Mouse (Mus musculus) kidney, embryonic 16.5 days (tissue): ENCODE results near the gene Tmem109. TPM values are rescaled to one million over a fixed set of nuclear protein-coding genes. Genes with fewer than 3 reads are reported as not detected.

Experiments
- ATAC-seq: fragments of 200-750 bp; cut with Nextera tagmentation; 2 replicates; pipeline ENCODE4 v1.8.0; 2017; ENCODE audit warnings: moderate TSS enrichment; ENCODE audit not compliant: low FRiP score, low TSS enrichment
- H3K27ac ChIP-seq: fragments of 300-500 bp; sonication (generic); 2 replicates; pipeline ENCODE4 v1.5.1; 2014; ENCODE audit warnings: low read length
- H3K27me3 ChIP-seq: fragments of 300-500 bp; sonication (generic); 2 replicates; pipeline ENCODE4 v1.6.1; 2014; ENCODE audit warnings: low read length, control low read depth, mixed read lengths; ENCODE audit not compliant: insufficient read depth
- H3K36me3 ChIP-seq: fragments of 300-500 bp; sonication (generic); 2 replicates; pipeline ENCODE4 v1.6.1; 2014; ENCODE audit warnings: low read length, control low read depth, mixed read lengths; ENCODE audit not compliant: insufficient read depth
- H3K4me1 ChIP-seq: fragments of 300-500 bp; sonication (generic); 2 replicates; pipeline ENCODE4 v1.6.1; 2014; ENCODE audit warnings: low read length, control low read depth, mixed read lengths; ENCODE audit not compliant: insufficient read depth
- H3K4me2 ChIP-seq: fragments of 300-500 bp; sonication (generic); replicated peaks from 2 replicates; pipeline ENCODE4 v1.6.1; 2014; ENCODE audit warnings: low read depth, low read length
- H3K4me3 ChIP-seq: fragments of 300-500 bp; sonication (generic); 2 replicates; pipeline ENCODE4 v1.5.1; 2014; ENCODE audit warnings: mild to moderate bottlenecking, low read length
- H3K9ac ChIP-seq: fragments of 300-500 bp; sonication (generic); replicated peaks from 2 replicates; pipeline ENCODE4 v1.6.1; 2014; ENCODE audit warnings: low read length
- H3K9me3 ChIP-seq: fragments of 300-500 bp; sonication (generic); 2 replicates; pipeline ENCODE4 v1.6.1; 2016; ENCODE audit warnings: low read length, control low read depth
- WGBS: fragments of 180-500 bp; shearing (Covaris S2); extraction: QIAGEN DNeasy Blood & Tissue Kit; methylation state at CpG from one replicate; pipeline ENCODE4 v1.1.7; 2014; 5-methylcytosine and 5-hydroxymethylcytosine counted together
- polyA plus RNA-seq: library from polyadenylated mRNA; unstranded; fragments of >200 nt; fragmentation: Nextera tagmentation; extraction: Ambion mirVana; gene quantifications from 2 replicates; pipeline ENCODE4 v1.2.1, GENCODE M21; 2015

The Tmem109 gene
- polyA plus RNA-seq, result 115 and 118 TPM in 2 replicates

DNA sequence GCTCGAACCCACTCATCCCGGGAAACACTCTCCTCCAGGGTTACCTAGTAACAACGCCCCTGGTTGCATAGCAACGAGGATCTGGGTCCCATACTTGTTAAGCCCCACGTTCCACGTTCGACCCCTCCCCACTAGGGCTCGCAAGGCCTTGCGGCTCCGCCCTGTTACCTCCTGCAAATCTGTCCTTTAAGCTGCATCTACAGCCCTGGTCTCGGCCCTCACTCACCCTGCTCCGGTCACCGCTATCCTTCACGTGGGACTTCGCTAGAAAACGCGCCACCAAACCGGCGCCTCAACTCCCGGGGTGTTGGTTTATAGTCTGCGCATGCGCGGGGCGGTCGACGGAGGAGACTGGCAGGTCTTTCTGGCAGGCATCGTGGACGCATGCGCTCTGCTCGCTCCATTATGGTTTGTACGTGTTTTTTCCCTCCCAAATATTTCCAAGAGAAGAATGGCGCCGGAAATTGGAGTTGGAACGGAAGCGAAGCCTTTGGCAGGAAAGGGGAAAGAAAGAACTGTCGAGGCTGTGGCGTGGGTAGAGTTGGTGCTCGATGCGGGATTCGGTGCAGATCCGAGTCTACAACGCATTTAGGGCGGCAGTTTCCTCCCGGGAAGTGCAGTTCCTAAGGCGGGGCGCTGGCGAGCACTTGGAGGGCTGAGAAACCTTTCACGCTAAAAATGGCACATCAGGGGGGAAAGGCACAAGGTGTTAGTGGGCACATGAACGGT, at the start of gene Tmem109:
Gene Tmem109 (minus strand): TSS at position 576 of the 729 bp plus-strand sequence.
- peak; percentile 89 for ATAC-seq
- under 1% methylated on average over 49 of the region's 49 CpGs for WGBS
- 0 out of 2 replicates have a peak, but pooled peaks cover 4% of the 10 kb centered on the region for H3K9me3 ChIP-seq

DNA sequence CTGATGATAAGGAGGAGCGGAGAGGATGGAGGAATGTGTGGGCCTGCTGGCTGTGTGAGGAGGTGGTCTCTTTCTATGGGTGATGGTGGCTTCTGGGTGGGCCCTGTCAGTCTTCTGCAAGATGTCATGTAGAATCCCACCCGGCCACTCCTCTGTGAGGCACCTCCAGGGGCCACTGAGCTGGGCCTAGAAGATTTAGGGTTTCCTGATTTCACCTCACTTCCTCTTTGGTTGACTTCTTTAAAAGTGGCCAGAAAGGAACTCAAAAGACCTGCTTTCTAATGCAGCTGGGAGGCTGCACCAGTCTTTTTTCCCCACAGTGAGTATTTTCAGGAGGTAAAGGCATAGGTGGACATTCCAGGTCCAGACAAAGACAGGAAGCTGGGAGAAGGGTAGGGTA, 48.8 kb upstream of the Tmem109 start:
- no peak overlapping the region for H3K9ac ChIP-seq
- H3K27ac ChIP-seq, result no peak overlapping the region
- no peak overlapping the region for H3K4me3 ChIP-seq
- no peaks in the 10 kb centered on the region for H3K9me3 ChIP-seq
- no peak for ATAC-seq
- peaks cover 15% of the 10 kb centered on the region for H3K4me1 ChIP-seq
- no peak overlapping the region for H3K4me2 ChIP-seq
- H3K27me3 ChIP-seq, result no peaks in the 10 kb centered on the region
- no peaks in the 10 kb centered on the region for H3K36me3 ChIP-seq
- 73% methylated on average over 2 of the region's 2 CpGs for WGBS

More for the DNA sequence above, at the start of gene Tmem109:
- no peaks in the 10 kb centered on the region for H3K27me3 ChIP-seq
- H3K4me3 ChIP-seq, result peak within 1 kb of the TSS; percentile 71
- peak within 1 kb of the TSS; percentile 94 for H3K4me2 ChIP-seq
- peak within 1 kb of the TSS; percentile 69 for H3K9ac ChIP-seq
- peaks cover 28% of the 10 kb centered on the region for H3K4me1 ChIP-seq
- peak within 1 kb of the TSS; percentile 83 for H3K27ac ChIP-seq
- H3K36me3 ChIP-seq, result no peaks in the 10 kb centered on the region

DNA sequence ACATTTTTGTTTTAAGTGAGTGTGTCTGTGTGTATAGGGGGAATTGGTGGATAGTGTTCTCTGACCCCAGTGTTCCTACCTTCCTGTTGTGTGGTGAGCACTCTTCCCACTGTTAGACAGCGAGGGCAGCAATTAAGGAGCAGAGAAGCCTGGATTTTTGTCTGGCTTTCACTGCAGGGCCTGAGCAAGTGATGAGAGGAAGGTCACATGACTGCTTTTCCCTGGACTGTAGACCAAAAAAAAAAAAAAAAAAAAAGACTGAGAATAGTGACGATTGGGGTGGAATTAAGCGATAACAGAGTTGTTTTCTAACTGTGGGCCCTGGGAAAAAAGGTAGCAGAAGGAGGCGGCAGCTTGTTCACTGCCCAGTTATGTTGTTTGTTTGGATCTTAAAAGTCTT, 44.9 kb upstream of the Tmem109 start:
- H3K4me3 ChIP-seq, result no peak overlapping the region
- peaks cover 19% of the 10 kb centered on the region for H3K4me1 ChIP-seq
- WGBS, result 34% methylated on average over 4 of the region's 4 CpGs
- no peak overlapping the region; the same call in 1 of the 2 replicates for H3K9ac ChIP-seq
- no peaks in the 10 kb centered on the region for H3K36me3 ChIP-seq
- no peaks in the 10 kb centered on the region for H3K27me3 ChIP-seq
- ATAC-seq, result peak; percentile 28; the same call in 1 of the 2 replicates
- peak overlapping the region; percentile 84 for H3K27ac ChIP-seq
- H3K4me2 ChIP-seq, result peak overlapping the region; percentile 7; the same call in 1 of the 2 replicates
- no peaks in the 10 kb centered on the region for H3K9me3 ChIP-seq

DNA sequence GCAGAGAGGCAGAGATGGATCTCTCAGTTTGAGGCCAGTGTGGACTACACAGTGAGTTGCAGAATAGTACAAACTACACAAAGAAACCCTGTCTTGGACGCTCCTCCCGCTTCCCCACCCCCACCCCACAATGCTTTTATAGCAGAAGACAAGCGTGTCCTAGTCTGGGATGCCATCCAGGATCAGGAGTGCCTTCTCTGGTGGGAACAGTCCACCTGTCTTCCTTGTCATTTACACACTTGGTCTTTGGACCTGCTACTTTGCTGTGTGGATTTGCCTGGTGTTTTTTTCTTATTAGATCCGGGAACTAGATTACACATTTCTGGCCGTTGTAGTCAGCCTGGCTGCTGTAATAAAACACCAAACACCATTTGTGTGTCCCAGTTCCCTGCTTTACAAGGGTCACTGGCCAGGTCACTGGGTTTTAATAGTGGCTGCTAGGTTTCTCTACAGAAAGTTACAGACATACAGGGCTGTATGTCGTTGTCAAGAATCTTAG, 44.4 kb upstream of the Tmem109 start:
- 17% methylated on average over 6 of the region's 6 CpGs for WGBS
- H3K4me2 ChIP-seq, result peak overlapping the region; percentile 7; the same call in 1 of the 2 replicates
- H3K9me3 ChIP-seq, result no peaks in the 10 kb centered on the region
- no peaks in the 10 kb centered on the region for H3K36me3 ChIP-seq
- no peaks in the 10 kb centered on the region for H3K27me3 ChIP-seq
- peak overlapping the region; percentile 84 for H3K27ac ChIP-seq
- peaks cover 19% of the 10 kb centered on the region for H3K4me1 ChIP-seq
- no peak overlapping the region for H3K4me3 ChIP-seq
- H3K9ac ChIP-seq, result no peak overlapping the region; the same call in 1 of the 2 replicates
- peak; percentile 72 for ATAC-seq

DNA sequence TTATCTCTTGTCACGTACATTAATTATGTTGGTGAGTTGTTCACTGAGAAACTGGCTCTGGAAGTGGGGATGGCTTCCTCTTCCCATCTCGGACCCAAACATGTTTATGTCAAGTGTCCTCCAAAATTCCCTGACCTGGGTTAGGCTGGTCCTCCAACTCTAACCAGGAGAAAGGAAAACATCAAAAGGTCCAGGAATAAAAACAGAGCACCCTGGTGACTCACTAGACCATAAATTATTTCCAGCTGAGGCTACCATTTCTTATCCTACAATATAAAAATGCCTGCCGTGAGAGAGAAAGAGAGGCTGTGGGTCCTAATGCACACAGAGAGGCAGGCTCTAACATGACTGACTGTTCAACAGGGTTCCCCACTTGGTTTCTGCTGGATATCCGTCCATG, 42.4 kb upstream of the Tmem109 start:
- no peak overlapping the region for H3K4me2 ChIP-seq
- H3K36me3 ChIP-seq, result no peaks in the 10 kb centered on the region
- H3K4me3 ChIP-seq, result no peak overlapping the region
- H3K4me1 ChIP-seq, result peaks cover 19% of the 10 kb centered on the region
- ATAC-seq, result no peak
- H3K9me3 ChIP-seq, result no peaks in the 10 kb centered on the region
- H3K27ac ChIP-seq, result no peak overlapping the region
- no peak overlapping the region for H3K9ac ChIP-seq
- WGBS, result 23% methylated on average over 4 of the region's 4 CpGs
- H3K27me3 ChIP-seq, result no peaks in the 10 kb centered on the region

DNA sequence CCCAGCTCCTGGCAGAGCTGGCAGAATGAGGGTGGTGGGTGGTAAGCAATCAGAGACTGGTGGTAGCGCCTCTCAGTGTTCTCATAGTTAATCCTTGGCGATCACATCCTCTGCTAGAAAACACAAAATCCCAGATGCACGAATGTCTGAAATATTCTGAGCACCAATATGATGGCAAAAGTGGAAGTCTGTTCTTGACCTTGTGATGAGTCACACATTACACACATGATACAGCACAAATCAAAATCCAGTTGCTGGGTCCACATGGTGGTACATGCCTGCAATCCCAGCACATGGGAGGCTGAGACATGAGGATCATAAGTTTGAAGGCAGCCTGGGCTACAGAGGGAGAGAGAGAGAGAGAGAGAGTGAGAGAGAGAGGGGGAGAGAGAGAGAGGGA, 39.3 kb upstream of the Tmem109 start:
- WGBS, result 85% methylated on average over 3 of the region's 3 CpGs
- Histone ChIP-seq H3K9me3 (no peaks in the 10 kb centered on the region), H3K27ac (no peak overlapping the region), H3K27me3 (no peaks in the 10 kb centered on the region), H3K4me3 (no peak overlapping the region), H3K4me2 (no peak overlapping the region), H3K36me3 (no peaks in the 10 kb centered on the region), H3K9ac (no peak overlapping the region), H3K4me1 (peaks cover 12% of the 10 kb centered on the region)
- ATAC-seq, result no peak

DNA sequence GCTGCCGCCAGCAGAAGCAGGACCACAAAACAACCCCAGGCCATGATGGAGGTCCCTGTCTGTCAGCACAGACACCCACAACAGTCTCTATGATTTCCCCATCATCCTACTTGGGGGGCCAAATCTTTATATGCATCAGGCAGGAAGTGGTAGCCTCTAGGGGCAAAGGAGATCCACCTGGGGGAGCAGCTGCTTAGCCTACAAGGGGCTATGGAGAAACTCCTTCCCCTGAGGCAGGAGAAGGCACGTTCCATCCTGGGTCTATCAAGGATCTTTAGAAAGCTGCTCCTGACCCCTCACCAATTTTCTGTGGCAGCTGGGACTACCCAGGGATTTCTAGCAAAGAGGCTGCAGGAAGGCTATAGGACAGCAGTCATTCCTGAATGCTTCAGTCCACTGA, 38.7 kb upstream of the Tmem109 start, which contains the start of gene Zp1:
Gene Zp1 (minus strand): TSS at position 101 of the 400 bp plus-strand sequence.
- no peak within 1 kb of the TSS for H3K9ac ChIP-seq
- H3K4me3 ChIP-seq, result no peak within 1 kb of the TSS
- H3K36me3 ChIP-seq, result no peaks in the 10 kb centered on the region
- no peak for ATAC-seq
- peaks cover 8% of the 10 kb centered on the region for H3K4me1 ChIP-seq
- 70% methylated on average over 2 of the region's 2 CpGs for WGBS
- H3K27ac ChIP-seq, result no peak within 1 kb of the TSS
- no peaks in the 10 kb centered on the region for H3K27me3 ChIP-seq
- no peak within 1 kb of the TSS for H3K4me2 ChIP-seq
- H3K9me3 ChIP-seq, result no peaks in the 10 kb centered on the region

DNA sequence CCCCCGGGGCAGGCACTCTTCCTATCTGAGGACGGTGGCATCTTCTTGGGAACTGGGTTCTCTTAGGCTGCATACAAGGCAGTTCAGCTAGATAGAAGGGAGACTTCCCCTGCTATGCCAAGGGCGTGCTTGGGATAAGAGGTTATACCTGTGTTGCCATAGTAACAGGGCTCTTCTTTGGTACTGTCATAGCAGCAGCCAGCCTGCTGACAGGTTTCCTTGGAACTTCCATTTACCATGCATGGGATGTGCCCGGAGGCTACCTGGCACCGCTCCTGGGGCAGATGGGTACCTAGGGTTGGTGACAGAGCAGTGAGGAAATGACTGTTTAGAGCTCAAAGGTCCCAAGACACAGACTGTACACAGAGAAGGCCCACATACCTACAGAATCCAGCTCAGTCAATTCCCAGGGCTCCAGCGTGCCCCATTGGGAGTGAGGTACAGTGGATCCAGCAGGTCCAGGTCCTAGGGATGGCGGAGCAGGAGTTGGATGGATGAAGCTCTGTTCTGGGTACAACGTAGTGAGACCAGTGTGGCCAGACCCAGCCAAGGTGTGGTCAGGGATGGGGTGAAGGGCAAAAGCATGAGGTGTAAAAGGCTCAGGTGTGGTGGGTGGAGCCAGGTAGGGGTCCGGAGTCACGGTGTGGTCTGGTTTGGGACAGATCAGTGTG, 36.7 kb upstream of the Tmem109 start:
- Histone ChIP-seq H3K27me3 (no peaks in the 10 kb centered on the region), H3K4me2 (no peak overlapping the region), H3K4me1 (peaks cover 4% of the 10 kb centered on the region; the same call in 1 of the 2 replicates), H3K27ac (no peak overlapping the region), H3K9me3 (no peaks in the 10 kb centered on the region), H3K36me3 (no peaks in the 10 kb centered on the region), H3K9ac (no peak overlapping the region), H3K4me3 (no peak overlapping the region)
- 93% methylated on average over 10 of the region's 10 CpGs for WGBS
- ATAC-seq, result no peak

DNA sequence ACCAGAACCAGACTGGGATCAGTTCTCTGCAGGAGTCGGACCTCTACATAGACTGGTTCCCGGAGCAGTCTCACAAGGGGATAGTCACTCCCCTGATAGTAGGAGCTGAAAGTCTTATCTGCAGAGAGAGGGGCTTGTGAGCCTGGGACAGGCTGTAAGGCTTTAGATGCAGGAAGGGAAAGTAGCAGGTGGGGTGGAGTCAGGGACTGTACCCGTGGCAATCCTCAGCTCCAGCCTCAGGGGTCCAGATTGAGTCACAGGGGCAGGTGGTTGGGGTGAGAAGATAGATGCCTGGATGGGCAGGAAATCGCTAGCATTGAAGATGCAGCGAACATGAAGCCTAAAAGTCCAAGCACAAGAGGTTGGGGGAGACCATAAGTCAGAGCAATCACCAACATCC, 34.7 kb upstream of the Tmem109 start:
- Histone ChIP-seq H3K4me2 (no peak overlapping the region), H3K36me3 (no peaks in the 10 kb centered on the region), H3K9ac (no peak overlapping the region), H3K27ac (no peak overlapping the region), H3K4me3 (no peak overlapping the region), H3K27me3 (no peaks in the 10 kb centered on the region), H3K4me1 (peaks cover 4% of the 10 kb centered on the region; the same call in 1 of the 2 replicates), H3K9me3 (no peaks in the 10 kb centered on the region)
- 61% methylated on average over 5 of the region's 5 CpGs for WGBS
- no peak for ATAC-seq
